Mouse (Mus musculus) brain, embryonic 14.5 days (tissue): Measurements from ENCODE around the gene Sh3yl1.

Source experiments
- CTCF ChIP-seq: fragments of 200-500 bp; IDR thresholded peaks from 2 replicates; pipeline ENCODE4 v1.5.1; 2012; ENCODE audit warnings: inconsistent platforms, mild to moderate bottlenecking, moderate library complexity, borderline replicate concordance; ENCODE audit not compliant: insufficient read depth, insufficient read length; ENCODE audit errors: extremely low read depth
- POLR2A ChIP-seq: fragments of 200-500 bp; IDR thresholded peaks from 2 replicates; pipeline ENCODE4 v1.6.1; 2012; ENCODE audit warnings: mild to moderate bottlenecking, inconsistent platforms, borderline replicate concordance; ENCODE audit not compliant: poor library complexity, insufficient read depth, insufficient read length, severe bottlenecking; ENCODE audit errors: extremely low read depth

DNA sequence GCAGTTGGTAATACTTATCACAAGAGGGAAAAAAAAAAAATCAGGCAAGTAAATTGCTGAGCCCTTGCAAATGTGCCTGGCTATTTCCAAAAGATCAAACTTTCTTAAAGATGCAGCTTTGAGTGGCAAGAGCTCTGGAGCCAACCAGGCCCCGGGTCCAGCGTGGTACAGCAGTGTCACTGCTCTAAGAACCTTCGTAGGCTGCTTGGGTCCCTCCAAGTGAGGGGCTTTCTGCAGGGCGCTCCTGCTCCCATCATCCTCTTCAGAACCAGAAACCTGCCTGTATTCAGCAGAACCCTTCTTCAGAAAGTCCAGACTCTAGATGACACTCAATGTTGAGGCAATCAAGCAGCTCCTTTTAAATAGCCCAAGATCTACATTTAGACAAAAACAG lies 27.9 kb upstream of the Sh3yl1 start:
- TF ChIP-seq CTCF, result no peak
- no peak for TF ChIP-seq POLR2A
